Mouse (Mus musculus): ENCODE results near the gene Tnni3. TPM values are rescaled to one million over a fixed set of nuclear protein-coding genes. Genes with fewer than 3 reads are reported as not detected.

Gene Tnni3
- total and polyA plus RNA-seq, 3 experiments = 328 to 353 TPM; not detected in 1

GRCm38 (mm10) chr7:4507220-4507619 lies 16.8 kb downstream of the Tnni3 start (continued):
- no peak for TF ChIP-seq MEF2A (IDR thresholded peaks at IDR 0.05; ENCODE audit: extremely low read depth, insufficient replicate concordance, low read depth, low read length, poor library complexity, severe bottlenecking)

GRCm38 (mm10) chr7:4504646-4505435 lies 19.2 kb downstream of the Tnni3 start:
- peak overlapping the region; percentile 93 for H3K27ac ChIP-seq (ENCODE audit: control insufficient read depth, low read depth, low read length)
- peak overlapping the region; percentile 18 to 24 for H3K4me3 ChIP-seq (ENCODE audit: control insufficient read depth in 1 of 2, insufficient read depth in 1 of 2, low read depth in 2 of 2, low read length in 2 of 2)
- H3K4me1 ChIP-seq (ENCODE audit: control insufficient read depth in 1 of 2, insufficient read depth in 2 of 2, low read length in 2 of 2) = peaks cover 10 to 43% of the 10 kb centered on the region in 2 experiments
- no peaks in the 10 kb centered on the region for H3K27me3 ChIP-seq (ENCODE audit: control insufficient read depth in 1 of 2, insufficient read depth in 2 of 2, low read length in 2 of 2)
- H3K9me3 ChIP-seq (replicated peaks; ENCODE audit: insufficient read depth, low read length) = no peaks in the 10 kb centered on the region
- peak; percentile 88 for DNase-seq (ENCODE audit: low read depth, low spot score)
- peak overlapping the region; percentile 53 for H3K9ac ChIP-seq (ENCODE audit: control insufficient read depth, low read depth, low read length, poor library complexity, severe bottlenecking)
- H3K79me2 ChIP-seq (ENCODE audit: control insufficient read depth, insufficient read depth, low read length, poor library complexity) = peaks cover 19% of the 10 kb centered on the region
- 0 out of 2 replicates have a peak, but pooled peaks have one; percentile 38 for TF ChIP-seq BHLHE40 (IDR thresholded peaks at IDR 0.05; ENCODE audit: borderline replicate concordance, low read depth, low read length)
- TF ChIP-seq CHD2 (IDR thresholded peaks at IDR 0.05; ENCODE audit: low read length) = peak; percentile 80
- TF ChIP-seq NELFE (IDR thresholded peaks at IDR 0.05; ENCODE audit: low read depth, low read length) = peak; percentile 41; the same call in 1 of the 2 replicates
- TF ChIP-seq USF1 (IDR thresholded peaks at IDR 0.05; ENCODE audit: low read depth, low read length) = no peak
- TF ChIP-seq MEF2A (IDR thresholded peaks at IDR 0.05; ENCODE audit: extremely low read depth, insufficient replicate concordance, low read depth, low read length, poor library complexity, severe bottlenecking) = no peak
- TF ChIP-seq JUND (IDR thresholded peaks at IDR 0.05; ENCODE audit: low read depth, low read length) = no peak
- TF ChIP-seq GATA1 (IDR thresholded peaks at IDR 0.05; ENCODE audit: low read depth, low read length) = peak; percentile 79
- TF ChIP-seq TAL1 (IDR thresholded peaks at IDR 0.05; ENCODE audit: low read length) = peak; percentile 83
- TF ChIP-seq UBTF (IDR thresholded peaks at IDR 0.05; ENCODE audit: borderline replicate concordance, insufficient read depth, low read depth, low read length) = no peak
- TF ChIP-seq POLR2AphosphoS2 (IDR thresholded peaks at IDR 0.05; ENCODE audit: low read length) = no peak
- no peak for TF ChIP-seq CTCF (IDR thresholded peaks at IDR 0.05 in 2 of 3, conservative IDR thresholded peaks at IDR 0.05 in 1 of 3; ENCODE audit: control insufficient read depth in 1 of 3, insufficient read depth in 1 of 3, low read depth in 2 of 3, low read length in 3 of 3, poor library complexity in 1 of 3, severe bottlenecking in 1 of 3)
- TF ChIP-seq ELF1 (IDR thresholded peaks at IDR 0.05; ENCODE audit: low read depth, low read length) = peak; percentile 80
- peak; percentile 85 for TF ChIP-seq ETS1 (IDR thresholded peaks at IDR 0.05; ENCODE audit: low read depth, low read length)
- no peak; the same call in 1 of the 2 replicates for TF ChIP-seq MXI1 (IDR thresholded peaks at IDR 0.05; ENCODE audit: low read depth, low read length)
- TF ChIP-seq MYB (IDR thresholded peaks at IDR 0.05; ENCODE audit: low read depth, low read length) = no peak
- no peak for TF ChIP-seq MAX (IDR thresholded peaks at IDR 0.05; ENCODE audit: low read length)
- TF ChIP-seq HCFC1 (IDR thresholded peaks at IDR 0.05; ENCODE audit: low read depth, low read length) = peak; percentile 75
- TF ChIP-seq TCF12 (IDR thresholded peaks at IDR 0.05; ENCODE audit: low read depth, low read length) = peak; percentile 84
- TF ChIP-seq KAT2A (conservative IDR thresholded peaks at IDR 0.05; ENCODE audit: low read depth, low read length) = no peak
- peak; percentile 67; the same call in 1 of the 2 replicates for TF ChIP-seq RCOR1 (IDR thresholded peaks at IDR 0.05; ENCODE audit: low read depth, low read length)
- no peak for TF ChIP-seq RAD21 (IDR thresholded peaks at IDR 0.05; ENCODE audit: low read depth, low read length)
- peak; percentile 78 for TF ChIP-seq MAZ (IDR thresholded peaks at IDR 0.05; ENCODE audit: low read depth, low read length)
- TF ChIP-seq SIN3A (IDR thresholded peaks at IDR 0.05; ENCODE audit: low read length) = peak; percentile 73
- TF ChIP-seq EP300 (IDR thresholded peaks at IDR 0.05; ENCODE audit: low read depth in 1 of 2, low read length in 2 of 2) = peak; percentile 79 to 86
- peak in 1 of 2 experiments; percentile 47; a peak in 2 of 4 replicates for TF ChIP-seq POLR2A (IDR thresholded peaks at IDR 0.05; ENCODE audit: control insufficient read depth in 1 of 2, insufficient read depth in 1 of 2, low read depth in 1 of 2, low read length in 2 of 2, poor library complexity in 1 of 2)
- TF ChIP-seq TBP (IDR thresholded peaks at IDR 0.05; ENCODE audit: low read depth, low read length) = peak; percentile 64
- peak; percentile 71 for TF ChIP-seq MAFK (IDR thresholded peaks at IDR 0.05; ENCODE audit: borderline replicate concordance, low read depth, low read length)
- H3K36me3 ChIP-seq (ENCODE audit: control insufficient read depth in 1 of 2, insufficient read depth in 2 of 2, low read length in 2 of 2) = peaks cover 0 to 38% of the 10 kb centered on the region in 2 experiments; a peak in 2 of 4 replicates

Measured in MEL (cell line).